ENCODE assay signal across 23 mouse cellular contexts in genomic region chr4:141621297-141621696, GRCm38 (mm10). TPM values are rescaled to one million over a fixed set of nuclear protein-coding genes. Genes with fewer than 3 reads are reported as not detected.
"Had no signal": no experiment of that assay in that cellular context is flagged by ENCODE, and none has a peak within 500 bp of the region (broad histone marks: within the 10 kb centered on the region; RNA-seq: fewer than 3 reads in every experiment).

No protein-coding gene starts in this region.

- DNase-seq: lung, adult 18-20 months; lung, embryonic 14.5 days; lung, postnatal 10 days; lung, postnatal 4 days; midbrain, embryonic 14.5 days; retina, postnatal 1 day; right cerebral cortex, adult 18-20 months; right cerebral cortex, postnatal 25 days; right cerebral cortex, postnatal 4 days; spleen, adult 18-20 months; thymus, adult 18-20 months; thymus, postnatal 14 days; thymus, postnatal 36 days had no signal

- H3K9me3 ChIP-seq: midbrain, embryonic 10.5 days; midbrain, embryonic 12.5 days; neural tube, embryonic 13.5 days; neural tube, embryonic 15.5 days had no signal

- H3K4me2 ChIP-seq: lung, embryonic 14.5 days; midbrain, embryonic 12.5 days; neural tube, embryonic 13.5 days; neural tube, embryonic 15.5 days had no signal

- H3K27ac ChIP-seq: midbrain, embryonic 10.5 days; midbrain, embryonic 12.5 days; neural tube, embryonic 13.5 days; neural tube, embryonic 15.5 days had no signal

- H3K4me3 ChIP-seq: midbrain, embryonic 10.5 days; midbrain, embryonic 12.5 days; myocyte; neural tube, embryonic 13.5 days; neural tube, embryonic 15.5 days had no signal

- ATAC-seq: midbrain, embryonic 16.5 days had no signal

- H3K9ac ChIP-seq: lung, embryonic 14.5 days; midbrain, embryonic 12.5 days; neural tube, embryonic 13.5 days; neural tube, embryonic 15.5 days had no signal

- H3K27me3 ChIP-seq: neural tube, embryonic 13.5 days; neural tube, embryonic 15.5 days had no signal

RNA-seq across cellular contexts. Expression of gene Slc25a34, which starts 2.3 kb away (rescaled TPM):
- total RNA-seq: megakaryocyte-erythroid progenitor cell, adult 5-6 weeks had no signal
- polyA plus RNA-seq: lung, embryonic 14.5 days; neural tube, embryonic 11.5 days; stomach, embryonic 14.5 days; thymus, postnatal 0 days had no signal

RNA-seq across cellular contexts. Expression of gene Fblim1, which starts 15.4 kb away (rescaled TPM):
- total RNA-seq: megakaryocyte-erythroid progenitor cell, adult 5-6 weeks had no signal
